Mouse (Mus musculus): Measurements from ENCODE around the gene Dscam. TPM values are rescaled to one million over a fixed set of nuclear protein-coding genes. Genes with fewer than 3 reads are reported as not detected.

Dscam gene
- polyA plus RNA-seq, 1 experiment from 2014 or later, result 8.5 TPM

GRCm38 (mm10) chr16:96754971-96755504 is 415.5 kb downstream of the Dscam start:
- H3K4me1 ChIP-seq (replicated peaks; ENCODE audit: control insufficient read depth, insufficient read depth, low read length), result peaks cover 21% of the 10 kb centered on the region
- no peak overlapping the region for H3K4me3 ChIP-seq (replicated peaks; ENCODE audit: low read length)
- no peaks in the 10 kb centered on the region for H3K36me3 ChIP-seq (ENCODE audit: control insufficient read depth, insufficient read depth)
- H3K27ac ChIP-seq (ENCODE audit: low read length), result no peak overlapping the region
- H3K9ac ChIP-seq (replicated peaks; ENCODE audit: low read depth, low read length), result no peak overlapping the region
- no peaks in the 10 kb centered on the region for H3K9me3 ChIP-seq (ENCODE audit: control insufficient read depth, low read length)
- 50% methylated on average over 6 of the region's 6 CpGs for whole genome bisulfite sequencing
- no peaks in the 10 kb centered on the region for H3K27me3 ChIP-seq (replicated peaks; ENCODE audit: control insufficient read depth, insufficient read depth, low read length)
- no peak overlapping the region for H3K4me2 ChIP-seq (ENCODE audit: low read length)
- no peak for ATAC-seq

GRCm38 (mm10) chr16:96754381-96754780 is 416.2 kb downstream of the Dscam start:
- no peak overlapping the region for H3K27ac ChIP-seq (ENCODE audit: low read length)
- no peaks in the 10 kb centered on the region for H3K27me3 ChIP-seq (replicated peaks; ENCODE audit: control insufficient read depth, insufficient read depth, low read length)
- WGBS, result 35% methylated on average over 6 of the region's 6 CpGs
- H3K4me1 ChIP-seq (replicated peaks; ENCODE audit: control insufficient read depth, insufficient read depth, low read length), result peaks cover 21% of the 10 kb centered on the region
- ATAC-seq, result peak; percentile 44
- H3K4me3 ChIP-seq (replicated peaks; ENCODE audit: low read length), result no peak overlapping the region
- H3K9me3 ChIP-seq (ENCODE audit: control insufficient read depth, low read length), result no peaks in the 10 kb centered on the region
- H3K36me3 ChIP-seq (ENCODE audit: control insufficient read depth, insufficient read depth), result no peaks in the 10 kb centered on the region
- H3K9ac ChIP-seq (replicated peaks; ENCODE audit: low read depth, low read length), result no peak overlapping the region
- H3K4me2 ChIP-seq (ENCODE audit: low read length), result no peak overlapping the region

GRCm38 (mm10) chr16:96753781-96754173 is 416.8 kb downstream of the Dscam start:
- Histone ChIP-seq H3K4me3 (replicated peaks; ENCODE audit: low read length) (no peak overlapping the region), H3K27ac (ENCODE audit: low read length) (no peak overlapping the region), H3K27me3 (replicated peaks; ENCODE audit: control insufficient read depth, insufficient read depth, low read length) (no peaks in the 10 kb centered on the region), H3K9me3 (ENCODE audit: control insufficient read depth, low read length) (no peaks in the 10 kb centered on the region), H3K4me1 (replicated peaks; ENCODE audit: control insufficient read depth, insufficient read depth, low read length) (peaks cover 21% of the 10 kb centered on the region), H3K9ac (replicated peaks; ENCODE audit: low read depth, low read length) (no peak overlapping the region), H3K36me3 (ENCODE audit: control insufficient read depth, insufficient read depth) (no peaks in the 10 kb centered on the region), H3K4me2 (ENCODE audit: low read length) (no peak overlapping the region)
- no peak for ATAC-seq
- 29% methylated on average over 4 of the region's 4 CpGs for WGBS

- H3K36me3 ChIP-seq (ENCODE audit: control insufficient read depth, insufficient read depth), result no peaks in the 10 kb centered on the region
- WGBS, result 68% methylated on average over 2 of the region's 2 CpGs
- no peak overlapping the region for H3K4me3 ChIP-seq (replicated peaks; ENCODE audit: low read length)
- H3K27ac ChIP-seq (ENCODE audit: low read length), result no peak overlapping the region
- no peaks in the 10 kb centered on the region for H3K9me3 ChIP-seq (ENCODE audit: control insufficient read depth, low read length)
- no peaks in the 10 kb centered on the region for H3K27me3 ChIP-seq (replicated peaks; ENCODE audit: control insufficient read depth, insufficient read depth, low read length)
- ATAC-seq, result peak; percentile 29; the same call in 1 of the 2 replicates
- H3K4me1 ChIP-seq (replicated peaks; ENCODE audit: control insufficient read depth, insufficient read depth, low read length), result peaks cover 21% of the 10 kb centered on the region
- H3K4me2 ChIP-seq (ENCODE audit: low read length), result no peak overlapping the region
- no peak overlapping the region for H3K9ac ChIP-seq (replicated peaks; ENCODE audit: low read depth, low read length)
Measured at GRCm38 (mm10) chr16:96753164-96753780, 417.3 kb downstream of the Dscam start.

- no peak overlapping the region for H3K4me3 ChIP-seq (replicated peaks; ENCODE audit: low read length)
- no peaks in the 10 kb centered on the region for H3K27me3 ChIP-seq (replicated peaks; ENCODE audit: control insufficient read depth, insufficient read depth, low read length)
- 38% methylated on average over 5 of the region's 5 CpGs for WGBS
- ATAC-seq, result peak; percentile 72
- H3K4me2 ChIP-seq (ENCODE audit: low read length), result no peak overlapping the region
- H3K4me1 ChIP-seq (replicated peaks; ENCODE audit: control insufficient read depth, insufficient read depth, low read length), result peaks cover 17% of the 10 kb centered on the region
- H3K9ac ChIP-seq (replicated peaks; ENCODE audit: low read depth, low read length), result no peak overlapping the region
- peak overlapping the region; percentile 37; the same call in 1 of the 2 replicates for H3K27ac ChIP-seq (ENCODE audit: low read length)
- no peaks in the 10 kb centered on the region for H3K9me3 ChIP-seq (ENCODE audit: control insufficient read depth, low read length)
- H3K36me3 ChIP-seq (ENCODE audit: control insufficient read depth, insufficient read depth), result no peaks in the 10 kb centered on the region
Measured at GRCm38 (mm10) chr16:96742475-96743255, 427.9 kb downstream of the Dscam start.

- Histone ChIP-seq H3K36me3 (ENCODE audit: control insufficient read depth, insufficient read depth) (no peaks in the 10 kb centered on the region), H3K9me3 (ENCODE audit: control insufficient read depth, low read length) (no peaks in the 10 kb centered on the region), H3K4me2 (ENCODE audit: low read length) (no peak overlapping the region), H3K9ac (replicated peaks; ENCODE audit: low read depth, low read length) (no peak overlapping the region), H3K27me3 (replicated peaks; ENCODE audit: control insufficient read depth, insufficient read depth, low read length) (no peaks in the 10 kb centered on the region), H3K27ac (ENCODE audit: low read length) (no peak overlapping the region), H3K4me1 (replicated peaks; ENCODE audit: control insufficient read depth, insufficient read depth, low read length) (peaks cover 17% of the 10 kb centered on the region), H3K4me3 (replicated peaks; ENCODE audit: low read length) (no peak overlapping the region)
- WGBS, result 79% methylated on average over 1 of the region's 1 CpGs
- ATAC-seq, result no peak
Measured at GRCm38 (mm10) chr16:96741336-96741735, 429.2 kb downstream of the Dscam start.

GRCm38 (mm10) chr16:96740073-96741055 is 430.2 kb downstream of the Dscam start:
- H3K27me3 ChIP-seq (replicated peaks; ENCODE audit: control insufficient read depth, insufficient read depth, low read length), result no peaks in the 10 kb centered on the region
- 62% methylated on average over 7 of the region's 7 CpGs for WGBS
- H3K9me3 ChIP-seq (ENCODE audit: control insufficient read depth, low read length), result no peaks in the 10 kb centered on the region
- H3K4me3 ChIP-seq (replicated peaks; ENCODE audit: low read length), result no peak overlapping the region
- no peak overlapping the region for H3K9ac ChIP-seq (replicated peaks; ENCODE audit: low read depth, low read length)
- no peak overlapping the region for H3K27ac ChIP-seq (ENCODE audit: low read length)
- H3K4me2 ChIP-seq (ENCODE audit: low read length), result no peak overlapping the region
- ATAC-seq, result peak; percentile 46; the same call in 1 of the 2 replicates
- peaks cover 17% of the 10 kb centered on the region for H3K4me1 ChIP-seq (replicated peaks; ENCODE audit: control insufficient read depth, insufficient read depth, low read length)
- H3K36me3 ChIP-seq (ENCODE audit: control insufficient read depth, insufficient read depth), result no peaks in the 10 kb centered on the region

- Histone ChIP-seq H3K27me3 (replicated peaks; ENCODE audit: control insufficient read depth, insufficient read depth, low read length) (no peaks in the 10 kb centered on the region), H3K36me3 (ENCODE audit: control insufficient read depth, insufficient read depth) (no peaks in the 10 kb centered on the region), H3K4me1 (replicated peaks; ENCODE audit: control insufficient read depth, insufficient read depth, low read length) (peaks cover 8% of the 10 kb centered on the region; the same call in 1 of the 2 replicates), H3K9me3 (ENCODE audit: control insufficient read depth, low read length) (no peaks in the 10 kb centered on the region), H3K9ac (replicated peaks; ENCODE audit: low read depth, low read length) (no peak overlapping the region), H3K4me3 (replicated peaks; ENCODE audit: low read length) (no peak overlapping the region), H3K27ac (ENCODE audit: low read length) (no peak overlapping the region), H3K4me2 (ENCODE audit: low read length) (no peak overlapping the region)
- 93% methylated on average over 1 of the region's 1 CpGs for WGBS
- ATAC-seq, result no peak
Measured at GRCm38 (mm10) chr16:96736501-96736900, 434.1 kb downstream of the Dscam start.
